Mouse (Mus musculus) heart, adult 2 months (tissue): ENCODE results near the gene Mbd5. TPM values are rescaled to one million over a fixed set of nuclear protein-coding genes. Genes with fewer than 3 reads are reported as not detected.

Experiments
- DNase-seq, 2 experiments: peaks; one replicate each; pipeline ENCODE4 v3.0.0; 2021
- H3K27ac ChIP-seq: fragments of 200-600 bp; 2 replicates; pipeline ENCODE4 v1.8.1; 2022
- H3K27me3 ChIP-seq: fragments of 200-500 bp; 2 replicates; pipeline ENCODE4 v1.6.1; 2012; ENCODE audit warnings: mild to moderate bottlenecking, low read length, inconsistent platforms, mixed read lengths; ENCODE audit not compliant: control insufficient read depth, insufficient read depth
- H3K36me3 ChIP-seq: fragments of 200-500 bp; 2 replicates; pipeline ENCODE4 v1.6.1; 2012; ENCODE audit warnings: low read length, inconsistent platforms; ENCODE audit not compliant: control insufficient read depth, insufficient read depth
- H3K4me1 ChIP-seq: fragments of 200-500 bp; 2 replicates; pipeline ENCODE4 v1.6.1; 2011; ENCODE audit warnings: low read length; ENCODE audit not compliant: control insufficient read depth, insufficient read depth
- H3K4me3 ChIP-seq: fragments of 200-600 bp; 2 replicates; pipeline ENCODE4 v1.8.1; 2022
- H3K79me2 ChIP-seq: fragments of 200-500 bp; replicated peaks from 2 replicates; pipeline ENCODE4 v1.6.1; 2012; ENCODE audit warnings: mild to moderate bottlenecking, inconsistent platforms, low read length, moderate library complexity, mixed read lengths; ENCODE audit not compliant: control insufficient read depth, insufficient read depth
- H3K9ac ChIP-seq: fragments of 200-500 bp; 2 replicates; pipeline ENCODE4 v1.6.1; 2012; ENCODE audit warnings: low read depth, mild to moderate bottlenecking, control low read depth, inconsistent platforms, low read length, mixed read lengths
- CTCF ChIP-seq: fragments of 200-600 bp; IDR thresholded peaks from 2 replicates; pipeline ENCODE4 v1.8.1; 2022; ENCODE audit warnings: antibody characterized with exemption, mild to moderate bottlenecking, moderate library complexity
- EP300 ChIP-seq: fragments of 200-500 bp; IDR thresholded peaks from 2 replicates; pipeline ENCODE4 v1.6.1; 2011; ENCODE audit warnings: low read depth, low read length, control low read depth; ENCODE audit not compliant: insufficient read depth
- POLR2A ChIP-seq: fragments of 200-500 bp; IDR thresholded peaks from 2 replicates; pipeline ENCODE4 v1.6.1; 2011; ENCODE audit warnings: mild to moderate bottlenecking, low read depth, low read length, control low read depth; ENCODE audit not compliant: insufficient read depth
- WGBS: fragments of 180-500 bp; shearing (Covaris S2); methylation state at CpG from one replicate; pipeline ENCODE4 v1.1.7; 2018; 5-methylcytosine and 5-hydroxymethylcytosine counted together
- intact Hi-C: fragments of 180-260 bp; cut with DNase I; formaldehyde crosslinking; loops from one replicate; pipeline ENCODE4 v1.15.1; 2025
- polyA plus RNA-seq: library from polyadenylated mRNA; depleted of rRNA; stranded (reverse); fragments of >200 nt; gene quantifications from 2 replicates; pipeline ENCODE4 v1.2.3, GENCODE M21; 2012; rRNA removed
- total RNA-seq, 2 experiments: library from RNA; stranded (reverse); gene quantifications; 2 replicates each; pipeline ENCODE4 v1.2.3; 2021

Gene Mbd5
- total and polyA plus RNA-seq, 3 experiments: 6.0 to 35.3 (median 29.1) TPM

GRCm38 (mm10) chr2:49366878-49367545 is 417.7 kb downstream of the Mbd5 start:
- no peaks in the 10 kb centered on the region for H3K79me2 ChIP-seq
- no peaks in the 10 kb centered on the region; the same call in 1 of the 2 replicates for H3K27me3 ChIP-seq
- TF ChIP-seq CTCF (no peak), EP300 (no peak), POLR2A (no peak)
- no peaks in the 10 kb centered on the region for H3K36me3 ChIP-seq
- no peak overlapping the region for H3K9ac ChIP-seq
- H3K27ac ChIP-seq: no peak overlapping the region
- no peak overlapping the region for H3K4me3 ChIP-seq
- intact Hi-C loops: no loop called here
- 85% methylated on average over 14 of the region's 14 CpGs for WGBS
- no peak for DNase-seq
- H3K4me1 ChIP-seq: no peaks in the 10 kb centered on the region; the same call in 1 of the 2 replicates

GRCm38 (mm10) chr2:49367546-49367917 is 418.2 kb downstream of the Mbd5 start:
- no peak overlapping the region for H3K27ac ChIP-seq
- intact Hi-C loops: no loop called here
- no peak overlapping the region for H3K4me3 ChIP-seq
- TF ChIP-seq CTCF (no peak), EP300 (no peak), POLR2A (no peak)
- no peak overlapping the region for H3K9ac ChIP-seq
- 39% methylated on average over 17 of the region's 17 CpGs for whole genome bisulfite sequencing
- no peaks in the 10 kb centered on the region for H3K36me3 ChIP-seq
- no peak for DNase-seq
- no peaks in the 10 kb centered on the region; the same call in 1 of the 2 replicates for H3K27me3 ChIP-seq
- no peaks in the 10 kb centered on the region for H3K79me2 ChIP-seq
- H3K4me1 ChIP-seq: no peaks in the 10 kb centered on the region; the same call in 1 of the 2 replicates

- no peaks in the 10 kb centered on the region for H3K36me3 ChIP-seq
- H3K9ac ChIP-seq: no peak overlapping the region
- no peak overlapping the region for H3K27ac ChIP-seq
- TF ChIP-seq POLR2A (no peak), EP300 (no peak), CTCF (no peak)
- no peaks in the 10 kb centered on the region; the same call in 1 of the 2 replicates for H3K27me3 ChIP-seq
- H3K4me3 ChIP-seq: no peak overlapping the region
- intact Hi-C loops: no loop called here
- 73% methylated on average over 5 of the region's 5 CpGs for WGBS
- H3K4me1 ChIP-seq: no peaks in the 10 kb centered on the region; the same call in 1 of the 2 replicates
- no peak for DNase-seq
- no peaks in the 10 kb centered on the region for H3K79me2 ChIP-seq
These were observed 422.3 kb downstream of the Mbd5 start for GRCm38 (mm10) chr2:49371632-49372031.

DNA sequence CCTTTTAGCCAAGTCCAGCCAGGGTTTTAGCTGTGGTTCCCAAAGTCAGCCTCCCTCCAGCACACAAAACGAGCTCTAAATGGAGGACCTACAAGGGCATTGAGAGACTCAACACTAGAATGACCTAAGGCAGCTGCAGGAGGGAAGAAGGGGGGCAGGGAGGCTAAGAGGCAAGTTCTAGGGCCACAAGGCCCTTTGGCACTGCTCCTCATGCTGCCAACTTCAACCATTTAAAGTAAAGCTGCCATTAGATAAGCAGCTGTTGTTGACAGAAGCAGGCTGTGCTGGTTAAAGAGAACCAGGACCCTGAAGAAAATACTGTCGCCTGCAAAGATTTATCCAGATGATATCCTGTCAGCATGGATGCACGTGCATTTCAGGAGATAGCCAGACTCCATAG is 423.3 kb downstream of the Mbd5 start:
- Histone ChIP-seq H3K79me2 (no peaks in the 10 kb centered on the region), H3K27ac (no peak overlapping the region), H3K9ac (no peak overlapping the region), H3K4me3 (no peak overlapping the region), H3K4me1 (no peaks in the 10 kb centered on the region; the same call in 1 of the 2 replicates), H3K27me3 (no peaks in the 10 kb centered on the region; the same call in 1 of the 2 replicates), H3K36me3 (no peaks in the 10 kb centered on the region)
- no peak for TF ChIP-seq CTCF
- no peak for TF ChIP-seq POLR2A
- TF ChIP-seq EP300: no peak
- intact Hi-C loops: no loop called here
- DNase-seq: no peak
- WGBS: 13% methylated on average over 3 of the region's 3 CpGs

Other genes starting within 250 kb of the Mbd5 start
- 10 to 100 TPM; 14.8 to 15.6 TPM for gene Acvr2a, start 135.4 kb upstream of the Mbd5 start, total RNA-seq
- 3.4 and 6.3 TPM in 2 replicates for gene Acvr2a, start 135.4 kb upstream of the Mbd5 start, polyA plus RNA-seq
- gene Orc4, start 769 bp downstream of the Mbd5 start, total RNA-seq: 10 to 100 TPM; 25.1 to 30.2 TPM
- 7.5 and 17.2 TPM in 2 replicates for gene Orc4, start 769 bp downstream of the Mbd5 start, polyA plus RNA-seq